Mouse (Mus musculus) megakaryocyte progenitor cell, adult 5-6 weeks (primary cell): Measurements from ENCODE around the gene Ndufs2. TPM values are rescaled to one million over a fixed set of nuclear protein-coding genes. Genes with fewer than 3 reads are reported as not detected.

Source experiments
- ATAC-seq: replicated peaks from 2 replicates; pipeline ENCODE4 v1.8.0; 2016; ENCODE audit warnings: mild to moderate bottlenecking, moderate TSS enrichment, inconsistent platforms; ENCODE audit not compliant: poor library complexity
- total RNA-seq, 2 experiments: library from RNA; stranded (forward) in 1 of 2; stranded (reverse) in 1 of 2; fragments of 157-497, 149-512 nt in 1 of 2; fragments of 200-1000 nt in 1 of 2; gene quantifications; 2 replicates each; pipeline versions ENCODE4 v1.2.3 to v1.2.4; 2015 to 2017

The Ndufs2 gene
- total RNA-seq (2015) (255 and 280 TPM in 2 replicates), total RNA-seq (2017) (323 and 395 TPM in 2 replicates)

DNA sequence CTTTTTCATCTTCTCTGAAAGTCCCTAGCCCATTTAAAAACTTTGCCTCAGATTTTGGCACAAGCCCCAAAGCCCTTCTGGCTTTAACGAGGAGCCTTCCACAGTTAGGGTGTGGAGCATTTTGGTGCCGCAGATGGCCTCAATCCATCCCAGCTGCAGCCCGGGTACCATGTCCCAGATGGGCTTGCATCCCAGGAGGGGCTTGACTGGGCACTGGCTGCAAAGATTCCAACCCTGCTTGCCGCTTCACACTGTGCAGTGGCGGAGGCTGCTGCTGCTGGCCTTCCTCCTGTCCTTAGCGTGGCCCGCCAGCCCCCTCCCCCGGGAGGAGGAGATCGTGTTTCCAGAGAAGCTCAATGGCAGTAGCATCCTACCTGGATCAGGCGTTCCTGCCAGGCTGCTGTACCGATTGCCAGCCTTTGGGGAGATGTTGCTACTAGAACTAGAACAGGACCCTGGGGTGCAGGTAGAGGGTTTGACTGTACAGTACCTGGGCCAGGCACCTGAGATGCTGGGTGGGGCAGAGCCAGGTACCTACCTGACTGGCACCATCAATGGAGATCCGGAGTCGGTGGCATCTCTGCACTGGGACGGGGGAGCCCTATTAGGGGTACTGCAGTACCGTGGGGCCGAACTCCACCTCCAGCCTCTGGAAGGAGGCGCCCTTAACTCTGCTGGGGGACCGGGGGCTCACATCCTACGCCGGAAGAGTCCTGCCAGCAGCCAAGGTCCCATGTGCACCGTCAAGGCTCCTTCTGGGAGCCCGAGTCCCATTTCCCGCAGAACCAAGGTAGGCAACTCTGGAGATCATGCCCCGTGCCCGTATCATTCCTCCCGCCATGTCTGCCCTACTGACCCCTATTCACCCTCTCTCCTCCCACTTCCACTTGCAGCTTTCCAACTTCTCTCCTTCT is at the start of gene Ndufs2:
Gene Ndufs2, minus strand, starts transcription at position 709 of the 914 bp plus-strand sequence.
- ATAC-seq = no peak

DNA sequence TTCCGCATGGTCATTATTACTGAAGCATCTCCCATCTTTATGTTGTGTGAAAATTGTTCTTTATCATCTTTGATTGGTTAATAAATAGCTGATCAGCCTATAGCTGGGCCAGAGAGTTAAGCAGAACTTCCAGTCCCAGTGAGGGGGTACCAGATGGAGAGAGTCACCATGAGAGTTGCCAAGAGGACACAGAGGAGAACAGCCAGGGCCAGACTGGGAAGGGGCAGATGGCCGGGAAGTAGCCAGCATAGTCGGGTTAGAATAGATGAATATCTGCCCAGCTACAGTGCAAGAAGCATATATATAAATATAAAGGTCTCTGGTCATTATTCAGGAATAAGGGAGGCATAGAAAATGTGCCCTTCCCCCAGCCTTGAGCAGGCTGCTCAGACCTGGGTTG is 47.0 kb upstream of the Ndufs2 start:
- ATAC-seq = no peak

DNA sequence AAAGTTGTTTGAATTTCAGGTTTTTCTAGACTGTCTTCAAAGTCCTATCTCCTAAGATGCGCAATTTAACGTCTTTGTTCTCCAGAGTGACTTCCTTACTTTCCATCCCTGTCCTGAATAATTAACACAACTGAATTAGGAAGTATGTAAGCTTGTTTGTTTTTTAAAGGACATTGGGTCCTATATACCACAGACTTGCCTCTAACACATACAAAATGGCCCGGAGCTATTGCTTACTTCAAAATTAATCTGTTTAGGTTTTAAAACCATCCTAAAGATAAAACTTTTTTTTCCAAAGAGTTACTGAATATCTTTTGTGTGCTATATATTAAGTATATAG is 43.8 kb upstream of the Ndufs2 start:
- ATAC-seq = no peak; the same call in 1 of the 2 replicates

DNA sequence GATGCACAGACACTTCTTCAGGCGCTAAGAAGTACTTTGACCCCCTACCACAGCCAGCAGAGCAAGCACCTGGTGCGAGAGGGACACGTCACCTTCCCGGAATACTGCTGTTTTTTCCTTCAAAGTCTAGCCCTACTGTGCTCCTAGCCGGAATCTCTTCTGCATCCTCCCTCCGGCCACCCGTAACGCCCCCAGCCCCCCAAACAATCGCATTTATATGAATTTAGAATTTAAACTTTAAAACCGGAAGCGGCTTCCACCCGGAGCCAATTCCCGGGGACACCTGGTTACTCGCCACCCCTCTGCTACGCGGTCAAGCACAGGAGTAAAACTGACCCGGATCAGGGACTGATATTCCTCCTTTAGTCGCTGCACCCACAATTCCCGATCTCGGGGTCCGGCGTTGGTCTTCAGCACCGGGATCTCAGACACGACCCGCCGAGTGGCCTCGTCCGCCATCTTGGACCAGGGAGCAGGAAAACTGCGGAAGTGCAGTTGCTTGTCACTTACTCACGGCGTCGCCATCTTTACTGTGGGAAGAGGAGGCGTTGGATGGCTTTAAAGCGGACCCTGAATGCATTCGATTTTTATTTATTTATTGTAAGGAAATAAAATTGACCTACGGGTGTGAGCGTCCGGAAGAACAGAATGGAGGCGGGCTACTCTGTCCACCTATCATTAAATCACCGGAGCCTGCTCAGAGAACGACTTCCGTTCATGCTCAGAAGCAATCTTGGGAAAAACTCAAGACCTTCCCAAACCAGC is 43.3 kb upstream of the Ndufs2 start, which contains the start of gene Ufc1:
Gene Ufc1, minus strand, starts transcription at position 727 of the 765 bp plus-strand sequence.
- ATAC-seq = peak; percentile 98

DNA sequence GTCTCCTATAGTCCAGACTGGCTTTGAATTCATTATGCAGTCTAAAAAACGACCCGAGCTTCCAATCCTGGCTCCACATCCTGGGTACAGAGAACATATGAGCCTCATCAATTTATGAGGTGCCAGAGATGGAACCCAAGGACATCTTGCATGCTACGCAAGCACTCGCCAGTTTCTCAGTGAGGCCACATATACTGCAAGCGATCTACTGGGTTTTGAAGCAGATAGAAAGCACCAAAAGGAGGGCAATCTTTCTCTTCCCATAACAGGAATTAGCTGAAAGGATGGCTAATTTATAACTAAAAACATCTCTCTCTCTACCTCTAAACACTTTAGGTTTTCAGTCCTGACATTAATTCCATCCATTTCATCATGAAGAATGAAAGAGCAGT is 42.7 kb upstream of the Ndufs2 start:
- ATAC-seq = no peak

DNA sequence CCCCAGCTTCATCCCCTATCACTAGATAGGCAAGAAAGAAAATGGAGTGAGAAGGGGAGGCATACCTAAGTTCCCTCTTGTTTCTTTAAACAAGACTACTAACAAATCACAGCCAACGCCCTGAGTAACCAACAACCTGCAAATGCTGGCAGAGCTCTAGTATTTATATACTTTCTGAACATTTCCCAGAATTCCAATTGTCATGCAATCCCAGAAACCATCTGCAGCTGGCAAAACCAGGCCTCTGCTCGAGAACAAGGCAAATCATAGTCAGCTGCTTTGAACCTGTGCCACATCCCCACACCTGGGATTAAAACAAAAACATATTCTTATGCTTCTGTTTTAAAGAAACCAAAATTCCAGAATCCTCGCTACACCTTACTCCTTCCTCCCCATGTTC is 42.2 kb upstream of the Ndufs2 start:
- no peak for ATAC-seq

DNA sequence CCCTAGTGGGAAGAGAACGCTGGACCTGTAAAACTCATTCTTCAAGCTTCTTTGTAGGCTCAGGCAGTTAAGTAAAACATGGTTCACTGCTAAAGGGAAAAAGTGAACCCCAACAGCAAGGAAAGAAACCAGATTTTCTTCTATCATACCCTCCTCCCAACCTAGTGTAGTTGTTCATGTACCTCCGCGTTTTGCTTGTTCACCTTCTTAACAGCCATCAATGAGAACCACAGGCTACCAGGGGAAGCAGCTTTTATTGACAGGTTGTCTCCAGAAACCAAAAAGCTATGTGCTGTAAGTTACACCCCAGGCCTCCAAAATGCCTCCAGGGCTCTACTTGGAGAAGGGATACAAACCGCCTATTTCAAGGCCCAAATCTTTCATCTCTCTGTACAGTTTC is 37.1 kb upstream of the Ndufs2 start:
- ATAC-seq = no peak

DNA sequence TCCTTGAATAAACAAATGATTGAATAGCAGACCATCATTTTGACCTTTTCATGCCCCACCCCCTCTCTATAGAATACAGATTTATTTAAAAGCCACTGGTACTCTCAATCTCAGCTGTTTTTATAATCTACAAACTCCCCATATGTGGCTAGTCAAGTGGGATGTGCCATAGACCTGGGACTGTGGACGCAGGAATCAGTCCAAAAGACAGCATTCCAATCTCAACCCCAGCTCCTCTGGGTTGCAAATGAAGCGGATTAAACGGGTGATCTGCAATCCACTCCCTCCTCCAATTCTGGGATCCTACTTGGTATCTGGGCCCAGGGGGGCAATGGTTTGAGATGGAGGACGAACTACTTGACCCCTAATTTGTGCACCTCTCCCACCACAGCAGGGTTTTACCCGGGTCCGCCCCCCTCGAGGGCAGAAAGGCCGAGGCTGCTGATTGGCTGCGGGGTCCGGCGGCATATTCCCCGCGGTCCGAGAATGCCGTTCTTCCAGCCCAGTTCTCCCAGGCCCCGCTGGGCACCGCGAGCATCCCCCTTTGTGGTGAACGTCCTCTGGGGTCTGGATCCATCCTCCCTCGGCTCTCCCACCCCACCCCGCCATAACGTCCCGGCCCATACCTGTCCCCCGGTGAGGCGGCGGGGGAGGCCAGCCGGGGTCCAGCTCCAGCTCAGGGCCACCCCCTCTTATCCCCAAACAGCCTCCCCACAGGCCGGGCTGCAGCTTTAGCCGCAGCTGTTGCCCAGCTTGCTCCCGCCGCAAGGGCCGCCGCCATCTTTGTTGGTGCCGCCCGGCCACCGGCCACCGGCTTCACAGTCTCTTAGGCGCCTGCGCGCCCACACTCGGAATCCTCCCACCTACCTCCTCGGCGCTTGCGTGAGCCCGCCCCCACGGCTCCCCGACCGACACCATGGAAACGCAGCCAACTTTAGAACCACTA is 36.2 kb upstream of the Ndufs2 start, which contains the start of gene Usp21:
Gene Usp21, minus strand, starts transcription at position 856 of the 946 bp plus-strand sequence.
- ATAC-seq = peak; percentile 97

DNA sequence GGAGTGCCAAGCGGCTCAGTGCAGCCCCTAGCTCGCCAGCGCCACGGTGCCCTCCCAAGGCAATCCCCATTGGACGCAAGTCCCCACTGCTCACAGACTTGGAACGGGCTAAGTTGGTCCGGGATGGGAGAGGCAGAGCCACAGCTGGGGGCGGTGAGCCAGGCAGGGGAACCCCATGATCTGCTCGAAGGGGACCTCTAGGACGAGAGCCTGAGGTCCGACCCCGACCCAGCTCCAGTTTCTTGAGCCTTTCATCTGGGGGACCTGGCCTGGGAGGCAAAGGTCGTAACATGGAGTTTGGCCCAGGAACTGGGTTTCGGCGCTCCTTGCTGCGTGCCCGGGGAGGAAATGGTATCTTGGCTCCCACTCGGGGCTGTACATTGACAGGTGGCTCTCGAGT is 35.3 kb upstream of the Ndufs2 start:
- ATAC-seq = no peak

DNA sequence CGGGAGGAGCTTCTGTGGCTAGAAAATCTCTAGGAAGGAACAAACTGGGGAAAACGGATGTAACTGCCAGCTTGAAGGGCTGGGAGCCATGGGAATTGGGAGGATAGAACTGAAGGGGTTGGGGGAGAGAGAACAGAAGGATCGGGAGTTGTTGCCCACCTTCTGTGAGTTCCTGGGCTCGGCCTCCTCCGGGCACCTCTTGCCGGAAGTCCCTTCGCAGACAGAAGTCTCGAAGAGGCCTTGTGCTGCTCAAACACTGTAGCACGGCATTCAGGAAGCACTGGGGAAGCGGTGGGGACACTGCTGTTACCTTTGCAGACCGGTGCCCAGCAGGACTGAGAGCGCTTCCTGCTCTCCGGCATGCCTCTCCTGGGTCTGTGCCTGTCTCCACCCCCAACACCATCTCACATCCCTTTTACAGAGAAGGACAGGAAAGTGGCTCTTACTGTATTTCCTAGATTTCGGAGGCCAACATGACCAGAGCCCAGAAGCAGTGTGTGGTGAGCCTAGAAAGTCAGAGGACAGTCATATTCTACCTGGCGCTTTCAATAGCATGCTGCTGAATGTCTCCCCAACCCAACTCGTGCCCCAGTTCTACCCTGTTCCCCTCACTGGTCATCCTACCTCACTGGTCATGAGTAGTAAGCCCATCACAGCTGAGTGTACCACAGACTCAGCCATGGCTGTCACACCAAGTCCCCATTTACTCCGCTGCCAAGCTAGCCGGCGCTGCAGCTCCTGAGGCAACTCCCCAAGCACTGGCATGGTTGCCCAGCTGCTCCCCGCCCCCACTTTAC is 34.1 kb upstream of the Ndufs2 start:
- no peak for ATAC-seq

DNA sequence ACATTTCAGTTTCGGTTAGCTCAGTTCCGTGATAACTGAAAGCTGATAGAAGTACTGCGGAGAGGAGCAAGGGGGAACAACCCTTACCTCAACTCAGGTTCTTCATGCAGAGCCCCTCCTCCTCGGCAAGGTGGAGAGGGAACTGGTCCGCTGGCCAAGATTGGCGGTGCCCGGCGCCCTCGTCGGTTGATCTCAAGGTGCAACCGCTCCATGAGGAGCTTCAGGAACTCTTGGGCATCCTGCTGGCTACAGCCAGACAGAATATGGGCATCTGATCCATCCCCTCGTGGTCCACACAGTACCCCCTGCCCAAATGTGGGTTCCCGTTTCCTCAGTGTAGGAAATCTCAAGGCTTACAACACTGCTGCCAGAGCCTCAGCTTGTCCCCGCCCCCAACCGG is 33.3 kb upstream of the Ndufs2 start:
- no peak for ATAC-seq

DNA sequence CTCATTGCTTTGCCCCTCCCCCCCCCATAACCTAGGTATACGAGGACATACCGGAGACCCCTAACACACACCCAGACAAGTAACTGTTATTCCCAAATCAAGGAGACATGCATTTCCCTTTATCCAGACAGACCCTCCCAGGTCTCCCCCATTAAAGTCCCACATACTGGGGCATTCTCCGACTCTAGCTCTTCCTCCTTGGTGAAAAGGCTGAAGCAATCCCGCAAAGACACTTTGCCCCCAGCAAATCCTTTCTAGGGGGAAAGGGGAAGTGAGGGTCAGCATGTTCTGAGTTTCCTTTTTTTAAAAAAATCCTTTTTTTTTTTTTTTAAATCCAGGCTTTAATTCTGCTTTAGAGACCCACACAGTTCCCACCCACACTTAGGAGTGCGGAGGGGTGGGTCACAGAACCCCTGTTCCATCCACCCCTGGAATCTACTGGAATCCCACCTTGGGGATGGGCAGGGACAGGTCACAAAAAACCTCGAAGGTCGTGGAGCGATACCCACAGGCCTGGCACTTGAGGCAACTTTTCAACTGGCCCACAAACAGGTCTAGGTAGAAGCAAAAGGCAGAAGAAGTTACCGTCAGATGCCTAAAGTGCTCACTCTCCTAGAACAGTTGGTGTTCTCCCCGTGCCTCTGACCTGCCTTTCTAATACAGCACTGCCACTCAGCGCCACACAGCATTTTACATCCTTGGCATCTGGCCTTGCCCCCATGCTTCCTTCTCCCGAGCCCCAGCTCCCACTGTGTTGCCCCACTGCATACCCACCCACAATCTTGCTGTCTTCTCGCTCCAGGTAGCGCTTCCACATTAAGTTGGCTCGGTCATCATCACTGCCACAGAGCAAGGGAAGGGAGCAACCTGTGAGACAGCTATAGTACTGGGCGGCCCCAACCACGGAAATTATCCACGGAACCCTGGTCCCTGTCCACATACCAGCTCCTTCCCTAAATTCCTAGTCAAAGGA is 32.3 kb upstream of the Ndufs2 start:
- no peak for ATAC-seq

DNA sequence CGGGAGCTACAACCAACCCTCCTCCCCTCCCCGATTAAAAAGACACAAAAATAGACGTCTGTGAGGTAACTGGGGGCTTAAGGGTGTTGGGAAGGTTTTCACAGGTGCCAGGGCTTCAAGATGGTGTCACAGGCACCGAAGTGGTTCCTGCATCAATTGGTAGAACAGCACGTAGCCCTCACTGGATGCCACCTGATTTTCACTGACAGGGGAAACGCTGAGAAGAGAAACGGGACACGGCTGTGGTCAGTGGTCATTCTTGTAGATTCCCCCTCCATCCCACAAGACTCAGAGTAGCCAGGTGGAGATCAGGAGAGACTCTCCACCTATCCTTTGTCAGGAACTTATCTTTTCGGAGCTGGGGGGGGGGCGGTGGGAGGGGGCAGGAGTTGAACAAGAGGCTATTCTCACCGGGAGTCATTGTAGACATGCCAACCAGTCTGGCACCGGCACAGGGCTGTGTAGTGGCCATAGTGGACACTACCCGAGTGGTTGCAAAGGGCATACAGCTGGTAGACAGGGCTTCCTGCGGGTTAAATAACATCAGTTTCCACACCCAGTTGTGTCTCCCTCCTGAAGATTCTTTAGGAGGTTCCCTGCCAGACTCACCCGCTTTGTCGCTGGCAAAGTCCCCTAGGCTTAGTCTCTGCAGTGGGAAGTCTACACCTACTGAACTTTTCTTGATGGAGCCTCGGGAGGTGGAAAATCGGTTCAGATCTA is 31.1 kb upstream of the Ndufs2 start:
- ATAC-seq = no peak

DNA sequence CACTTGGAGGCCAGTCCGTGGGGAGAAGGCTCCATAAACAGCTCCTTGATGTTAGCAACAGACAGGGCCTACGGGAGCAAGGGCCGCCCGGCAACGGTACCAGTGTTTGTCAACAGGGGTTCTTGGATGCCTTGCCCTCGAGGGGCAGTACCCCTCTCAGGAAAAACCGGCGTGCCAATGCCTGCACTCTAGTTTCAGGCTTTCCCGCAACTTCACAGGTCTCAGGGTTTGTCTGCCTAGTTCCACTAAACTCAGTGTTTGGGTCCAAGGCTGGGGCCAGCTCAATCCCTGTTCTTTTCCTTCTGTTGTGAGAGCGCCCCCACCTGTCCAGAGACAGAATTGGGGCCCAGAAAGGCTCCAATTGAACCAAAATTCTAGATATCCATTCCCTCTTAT is 30.3 kb upstream of the Ndufs2 start:
- ATAC-seq = peak; percentile 56

DNA sequence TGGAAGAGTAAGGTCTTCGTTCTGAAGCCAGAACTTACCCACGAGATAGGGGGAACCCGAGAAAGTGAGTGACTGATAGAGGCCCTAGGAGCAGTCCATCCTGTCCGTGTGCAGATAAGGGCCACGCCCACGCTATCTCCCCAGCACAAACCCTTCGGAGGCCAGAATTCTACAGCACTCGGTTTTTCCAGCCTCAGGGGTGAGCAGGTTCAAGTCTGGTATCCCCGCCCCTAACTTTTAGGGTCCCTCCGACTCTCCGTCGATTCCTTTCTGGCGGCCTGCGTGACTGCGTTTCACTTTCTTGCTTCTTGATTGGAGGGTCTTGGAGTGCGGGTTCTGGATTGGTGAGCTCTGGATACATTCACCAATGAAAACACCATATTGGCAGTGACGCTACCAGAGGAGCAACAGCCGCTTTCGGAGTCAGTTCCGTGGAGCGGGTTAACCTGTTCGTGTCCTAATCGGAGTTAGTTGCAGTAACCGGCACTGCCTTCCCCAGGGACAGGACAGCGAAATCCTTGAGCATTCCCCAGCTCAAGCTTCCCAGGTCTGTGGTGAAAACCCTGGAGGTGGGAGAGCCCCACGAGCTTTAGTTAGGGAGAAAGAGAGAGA is 29.8 kb upstream of the Ndufs2 start, which contains the start of gene Ppox:
Gene Ppox, minus strand, starts transcription at position 271 of the 612 bp plus-strand sequence.
- peak; percentile 85 for ATAC-seq

DNA sequence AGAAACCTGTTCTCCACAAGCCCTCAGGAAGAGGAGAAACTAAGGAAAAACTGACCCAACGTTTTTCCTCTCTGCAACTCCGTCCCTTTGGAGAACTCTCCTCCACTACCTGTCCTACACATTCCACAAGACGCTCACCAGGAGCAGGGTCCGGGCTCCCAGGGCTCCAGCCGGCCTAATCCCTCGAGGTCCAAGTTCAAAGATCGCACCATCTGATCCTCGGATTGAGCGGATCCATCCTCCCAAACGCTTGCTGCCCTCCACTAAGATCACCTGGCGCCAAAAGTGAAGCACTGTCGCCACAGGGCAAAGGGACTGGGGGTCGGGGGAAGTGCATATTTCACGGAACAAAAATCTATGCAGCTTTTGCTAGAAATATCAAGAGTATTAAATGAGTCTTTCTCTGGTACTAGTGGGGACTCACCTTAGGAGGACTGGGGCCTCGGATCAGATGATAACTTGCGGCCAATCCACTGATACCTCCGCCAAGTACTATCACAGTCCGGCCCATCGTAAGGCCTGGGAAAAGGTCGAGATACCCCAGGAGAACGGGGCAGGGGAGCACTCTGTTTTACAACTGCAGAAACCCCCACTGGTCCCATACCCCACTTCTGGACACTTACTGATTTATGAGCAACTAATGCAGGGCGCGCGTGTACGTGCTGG is 29.2 kb upstream of the Ndufs2 start:
- peak; percentile 13 for ATAC-seq

DNA sequence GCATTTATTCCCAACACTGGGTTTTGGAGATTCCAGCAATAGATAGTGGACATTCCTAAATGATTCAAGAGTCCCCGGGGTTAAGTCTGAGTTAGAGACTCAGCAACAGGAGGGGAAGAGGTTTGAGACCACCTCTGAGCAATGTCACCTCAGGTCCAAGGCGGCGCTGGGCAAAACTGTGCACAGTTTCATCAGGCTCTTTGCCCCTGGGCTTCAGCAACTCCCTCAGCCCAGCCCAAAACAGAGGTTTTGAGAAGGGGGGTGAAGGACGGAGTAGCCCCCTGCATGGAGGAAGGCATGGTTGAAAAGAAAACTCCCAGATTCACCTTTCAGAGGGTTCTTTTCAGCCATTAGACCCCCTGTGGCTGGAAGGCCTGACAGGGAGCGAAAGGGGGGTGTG is 28.5 kb upstream of the Ndufs2 start:
- no peak for ATAC-seq
